ENCODE assay signal across 17 mouse cellular contexts in genomic region chr3:9895396-9896135, GRCm38 (mm10).
A peak's percentile ranks its signal among the peaks of the same experiment; 100 is the strongest.
DNase-seq lines count a peak whose midpoint lies in the region; ATAC-seq and TF ChIP-seq lines count a peak whose summit lies in the region.
"Had no signal": no experiment of that assay in that cellular context is flagged by ENCODE, and none has a peak within 500 bp of the region (broad histone marks: within the 10 kb centered on the region; RNA-seq: fewer than 3 reads in every experiment).

No protein-coding gene starts in this region.

- no peaks in the 10 kb centered on the region for H3K27me3 ChIP-seq in liver, embryonic 14.5 days (ENCODE audit: control insufficient read depth, insufficient read depth, low read length)
- no peaks in the 10 kb centered on the region for H3K27me3 ChIP-seq in forebrain, embryonic 11.5 days (ENCODE audit: control insufficient read depth, insufficient read depth, low read length)
- H3K27me3 ChIP-seq: forebrain, embryonic 13.5 days; heart, embryonic 12.5 days; liver, embryonic 15.5 days had no signal

- H3K4me2 ChIP-seq in liver, embryonic 14.5 days (ENCODE audit: low read depth), result no peak overlapping the region
- H3K4me2 ChIP-seq in forebrain, embryonic 11.5 days (ENCODE audit: low read depth, low read length, severe bottlenecking), result no peak overlapping the region
- H3K4me2 ChIP-seq: forebrain, embryonic 13.5 days; heart, embryonic 12.5 days; liver, embryonic 15.5 days had no signal

- peak; percentile 26; the same call in 1 of the 2 replicates for ATAC-seq in liver, embryonic 14.5 days (ENCODE audit: insufficient read depth)
- peak; percentile 88 for ATAC-seq in megakaryocyte-erythroid progenitor cell, adult 5-6 weeks (replicated peaks; ENCODE audit: low FRiP score, low TSS enrichment, poor library complexity, severe bottlenecking)
- no peak for ATAC-seq in forebrain, embryonic 11.5 days (replicated peaks; ENCODE audit: low FRiP score)
- ATAC-seq: forebrain, embryonic 13.5 days; Patski had no signal

- H3K36me3 ChIP-seq in liver, embryonic 14.5 days (replicated peaks; ENCODE audit: control insufficient read depth, insufficient read depth, low read depth), result no peaks in the 10 kb centered on the region
- no peaks in the 10 kb centered on the region for H3K36me3 ChIP-seq in forebrain, embryonic 11.5 days (ENCODE audit: control insufficient read depth, insufficient read depth, low read length)
- H3K36me3 ChIP-seq: heart, embryonic 12.5 days; liver, embryonic 15.5 days; midbrain, embryonic 10.5 days had no signal

- 42% methylated on average over 11 of the region's 11 CpGs for WGBS in liver, embryonic 14.5 days (ENCODE audit: insufficient replicate concordance)
- 89% methylated on average over 11 of the region's 11 CpGs for WGBS in forebrain, embryonic 11.5 days

- no peak overlapping the region for H3K27ac ChIP-seq in liver, embryonic 14.5 days
- H3K27ac ChIP-seq in forebrain, embryonic 11.5 days (ENCODE audit: low read depth, low read length), result no peak overlapping the region
- H3K27ac ChIP-seq: forebrain, embryonic 13.5 days; liver, embryonic 15.5 days; midbrain, embryonic 10.5 days had no signal

- no peak overlapping the region for H3K4me3 ChIP-seq in liver, embryonic 14.5 days (ENCODE audit: insufficient read depth in 1 of 2, low read depth in 2 of 2, low read length in 2 of 2)
- no peak overlapping the region for H3K4me3 ChIP-seq in forebrain, embryonic 11.5 days (ENCODE audit: low read depth, low read length)
- H3K4me3 ChIP-seq: forebrain, embryonic 13.5 days; heart, embryonic 12.5 days; liver, embryonic 15.5 days; midbrain, embryonic 10.5 days had no signal

- no peak for DNase-seq in liver, embryonic 14.5 days (ENCODE audit: low read depth in 3 of 3, low spot score in 3 of 3)
- DNase-seq in liver, result no peak
- peak; percentile 50 for DNase-seq in T-cell, adult 2 months (ENCODE audit: low spot score)
- peak; percentile 59 for DNase-seq in thymus, postnatal 14 days
- no peak for DNase-seq in forebrain, embryonic 11.5 days (ENCODE audit: low spot score)
- DNase-seq in testis, postnatal 10 days (ENCODE audit: low spot score), result no peak
- DNase-seq in adrenal gland, postnatal 4 days (ENCODE audit: low spot score in 2 of 2), result no peak
- DNase-seq: cerebellum, postnatal 14 days; gastrocnemius, postnatal 36 days; kidney, adult 9 months; lung, postnatal 14 days had no signal

- no peak overlapping the region for H3K9ac ChIP-seq in liver, embryonic 14.5 days (replicated peaks)
- no peak overlapping the region for H3K9ac ChIP-seq in forebrain, embryonic 11.5 days (ENCODE audit: low read length)
- H3K9ac ChIP-seq: forebrain, embryonic 13.5 days; heart, embryonic 12.5 days; liver, embryonic 15.5 days had no signal

- no peak for TF ChIP-seq CTCF in liver, embryonic 14.5 days (IDR thresholded peaks at IDR 0.05; ENCODE audit: low read depth)

- peaks cover 0 to 4% of the 10 kb centered on the region in 2 experiments; a peak in 1 of 4 replicates for H3K4me1 ChIP-seq in liver, embryonic 14.5 days (replicated peaks; ENCODE audit: control insufficient read depth in 2 of 2, insufficient read depth in 2 of 2, low read length in 1 of 2)
- no peaks in the 10 kb centered on the region for H3K4me1 ChIP-seq in forebrain, embryonic 11.5 days (replicated peaks; ENCODE audit: control insufficient read depth, insufficient read depth, low read length)
- H3K4me1 ChIP-seq: heart, embryonic 12.5 days; liver, embryonic 15.5 days had no signal

- no peaks in the 10 kb centered on the region for H3K9me3 ChIP-seq in liver, embryonic 14.5 days (ENCODE audit: control insufficient read depth, low read length)
- no peaks in the 10 kb centered on the region for H3K9me3 ChIP-seq in forebrain, embryonic 11.5 days (ENCODE audit: control insufficient read depth, low read length)
- H3K9me3 ChIP-seq: forebrain, embryonic 13.5 days; heart, embryonic 12.5 days; liver, embryonic 15.5 days; midbrain, embryonic 10.5 days had no signal

- TF ChIP-seq EP300 in liver, embryonic 14.5 days (IDR thresholded peaks at IDR 0.05; ENCODE audit: low read depth), result no peak

Comparison
In these comparisons a context has a peak if more than half of its experiments do, and no peak if none do; other contexts are left out.
1. DNase-seq: peak in T-cell, adult 2 months (single experiment) and thymus, postnatal 14 days (single experiment); none in liver, embryonic 14.5 days (0 of 3), liver (single experiment), forebrain, embryonic 11.5 days (single experiment), testis, postnatal 10 days (single experiment) and adrenal gland, postnatal 4 days (0 of 2).